Mouse (Mus musculus): ENCODE measurements around the gene Oaz3. TPM values are rescaled to one million over a fixed set of nuclear protein-coding genes. Genes with fewer than 3 reads are reported as not detected.

Oaz3 gene
- polyA plus RNA-seq (2014; fragmentation: Nextera tagmentation; extraction: Ambion mirVana): not detected in 2 replicates

- peak within 1 kb of the TSS; percentile 91 for H3K4me3 ChIP-seq (ENCODE audit: low read depth, low read length)
- H3K27ac ChIP-seq (replicated peaks; ENCODE audit: low read depth, low read length): peak within 1 kb of the TSS; percentile 50; the same call in 1 of the 2 replicates
- H3K9me3 ChIP-seq (ENCODE audit: control insufficient read depth, low read length): no peaks in the 10 kb centered on the region; the same call in 1 of the 2 replicates
- ATAC-seq (ENCODE audit: low read depth) (peak; percentile 7; the same call in 1 of the 2 replicates), DNase-seq (ENCODE audit: low spot score) (no peak)
- peak within 1 kb of the TSS; percentile 87 for H3K4me2 ChIP-seq (ENCODE audit: low read depth, low read length)
- peaks cover 34% of the 10 kb centered on the region for H3K36me3 ChIP-seq (ENCODE audit: control insufficient read depth, insufficient read depth, low read length)
- H3K27me3 ChIP-seq (replicated peaks; ENCODE audit: control insufficient read depth, insufficient read depth, low read length): no peaks in the 10 kb centered on the region
- peak within 1 kb of the TSS; percentile 81 for H3K9ac ChIP-seq (ENCODE audit: low read depth, low read length)
- WGBS: 0% methylated on average over 21 of the region's 24 CpGs
- H3K4me1 ChIP-seq (ENCODE audit: control insufficient read depth, insufficient read depth, low read length): 0 out of 2 replicates have a peak, but pooled peaks cover 4% of the 10 kb centered on the region
Measured at GRCm38 (mm10) chr3:94443597-94443964, at the start of gene Oaz3. Gene Oaz3 (minus strand): TSS chr3:94443915.

GRCm38 (mm10) chr3:94487581-94487980, 43.9 kb upstream of the Oaz3 start:
- H3K27ac ChIP-seq (replicated peaks; ENCODE audit: low read depth, low read length): no peak overlapping the region
- peaks cover under 1% of the 10 kb centered on the region; the same call in 1 of the 2 replicates for H3K36me3 ChIP-seq (ENCODE audit: control insufficient read depth, insufficient read depth, low read length)
- H3K9me3 ChIP-seq (ENCODE audit: control insufficient read depth, low read length): no peaks in the 10 kb centered on the region
- 77% methylated on average over 6 of the region's 6 CpGs for WGBS
- no peak overlapping the region for H3K4me2 ChIP-seq (ENCODE audit: low read depth, low read length)
- H3K4me1 ChIP-seq (ENCODE audit: control insufficient read depth, insufficient read depth, low read length): no peaks in the 10 kb centered on the region
- H3K9ac ChIP-seq (ENCODE audit: low read depth, low read length): no peak overlapping the region
- no peak overlapping the region for H3K4me3 ChIP-seq (ENCODE audit: low read depth, low read length)
- ATAC-seq (ENCODE audit: low read depth) (no peak), DNase-seq (ENCODE audit: low spot score) (no peak)
- H3K27me3 ChIP-seq (replicated peaks; ENCODE audit: control insufficient read depth, insufficient read depth, low read length): no peaks in the 10 kb centered on the region

DNA sequence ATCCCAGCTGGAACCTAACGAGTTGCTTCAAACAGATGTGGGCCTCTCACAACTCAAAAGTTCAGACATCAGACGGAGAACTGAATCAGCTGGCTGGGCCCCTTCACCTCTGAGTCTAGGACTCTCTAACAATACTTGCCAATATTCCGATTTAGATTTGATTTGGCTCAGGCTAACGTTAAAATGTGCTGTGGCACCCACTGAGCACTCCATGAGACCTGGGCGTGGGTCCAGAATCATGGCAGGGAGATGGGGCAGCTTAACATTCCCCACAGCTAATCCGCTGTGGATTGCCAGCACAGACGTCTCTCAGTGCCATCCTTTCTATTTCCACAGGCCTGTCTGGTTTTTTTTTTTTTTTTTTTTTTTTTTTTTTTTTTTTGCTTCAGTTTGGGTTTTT, 42.2 kb upstream of the Oaz3 start:
- DNase-seq (ENCODE audit: low spot score) (no peak), ATAC-seq (ENCODE audit: low read depth) (no peak)
- 59% methylated on average over 7 of the region's 7 CpGs for WGBS
- H3K27me3 ChIP-seq (replicated peaks; ENCODE audit: control insufficient read depth, insufficient read depth, low read length): no peaks in the 10 kb centered on the region
- no peak overlapping the region for H3K4me3 ChIP-seq (ENCODE audit: low read depth, low read length)
- no peaks in the 10 kb centered on the region for H3K36me3 ChIP-seq (ENCODE audit: control insufficient read depth, insufficient read depth, low read length)
- H3K4me1 ChIP-seq (ENCODE audit: control insufficient read depth, insufficient read depth, low read length): no peaks in the 10 kb centered on the region
- H3K9me3 ChIP-seq (ENCODE audit: control insufficient read depth, low read length): no peaks in the 10 kb centered on the region
- no peak overlapping the region for H3K27ac ChIP-seq (replicated peaks; ENCODE audit: low read depth, low read length)
- no peak overlapping the region for H3K9ac ChIP-seq (ENCODE audit: low read depth, low read length)
- no peak overlapping the region for H3K4me2 ChIP-seq (ENCODE audit: low read depth, low read length)

DNA sequence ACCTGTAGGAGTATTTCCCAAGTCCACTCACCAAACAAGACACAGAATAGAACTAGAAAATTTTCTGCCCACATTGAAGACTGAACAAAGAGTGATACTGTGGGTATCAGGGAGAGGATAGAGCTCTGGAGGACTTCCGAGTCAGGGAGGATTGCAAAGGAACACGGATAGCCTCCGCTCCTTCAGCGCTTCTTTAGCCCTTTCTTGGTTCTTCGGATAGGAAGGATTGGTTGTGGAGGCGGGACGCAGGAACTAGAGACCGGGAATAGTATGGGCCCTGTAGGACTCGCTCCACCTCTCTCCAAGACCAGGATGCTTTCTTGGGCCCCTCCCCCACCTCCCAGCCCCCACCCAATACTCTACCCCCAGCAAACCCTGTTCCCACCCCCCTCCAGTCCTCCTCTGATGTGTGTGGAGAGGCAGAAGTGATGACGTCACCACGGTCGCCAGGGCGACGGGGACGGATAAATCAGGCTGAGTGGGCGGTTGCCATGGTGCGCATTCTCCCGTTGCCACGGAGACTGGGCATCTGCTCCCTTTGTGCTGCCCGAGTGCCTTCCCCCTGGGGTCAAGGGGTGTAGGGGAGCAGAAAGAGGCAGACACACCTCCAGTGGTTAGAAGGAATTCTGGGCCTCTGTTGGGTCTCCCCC, 40.2 kb upstream of the Oaz3 start:
- Histone ChIP-seq H3K36me3 (ENCODE audit: control insufficient read depth, insufficient read depth, low read length) (no peaks in the 10 kb centered on the region), H3K4me2 (ENCODE audit: low read depth, low read length) (no peak overlapping the region), H3K4me1 (ENCODE audit: control insufficient read depth, insufficient read depth, low read length) (no peaks in the 10 kb centered on the region), H3K27me3 (replicated peaks; ENCODE audit: control insufficient read depth, insufficient read depth, low read length) (peaks cover 9% of the 10 kb centered on the region; the same call in 1 of the 2 replicates), H3K9me3 (ENCODE audit: control insufficient read depth, low read length) (no peaks in the 10 kb centered on the region), H3K4me3 (ENCODE audit: low read depth, low read length) (no peak overlapping the region), H3K9ac (ENCODE audit: low read depth, low read length) (no peak overlapping the region), H3K27ac (replicated peaks; ENCODE audit: low read depth, low read length) (no peak overlapping the region)
- ATAC-seq (ENCODE audit: low read depth) (peak; percentile 82), DNase-seq (ENCODE audit: low spot score) (peak; percentile 81)
- 15% methylated on average over 19 of the region's 20 CpGs for WGBS

DNA sequence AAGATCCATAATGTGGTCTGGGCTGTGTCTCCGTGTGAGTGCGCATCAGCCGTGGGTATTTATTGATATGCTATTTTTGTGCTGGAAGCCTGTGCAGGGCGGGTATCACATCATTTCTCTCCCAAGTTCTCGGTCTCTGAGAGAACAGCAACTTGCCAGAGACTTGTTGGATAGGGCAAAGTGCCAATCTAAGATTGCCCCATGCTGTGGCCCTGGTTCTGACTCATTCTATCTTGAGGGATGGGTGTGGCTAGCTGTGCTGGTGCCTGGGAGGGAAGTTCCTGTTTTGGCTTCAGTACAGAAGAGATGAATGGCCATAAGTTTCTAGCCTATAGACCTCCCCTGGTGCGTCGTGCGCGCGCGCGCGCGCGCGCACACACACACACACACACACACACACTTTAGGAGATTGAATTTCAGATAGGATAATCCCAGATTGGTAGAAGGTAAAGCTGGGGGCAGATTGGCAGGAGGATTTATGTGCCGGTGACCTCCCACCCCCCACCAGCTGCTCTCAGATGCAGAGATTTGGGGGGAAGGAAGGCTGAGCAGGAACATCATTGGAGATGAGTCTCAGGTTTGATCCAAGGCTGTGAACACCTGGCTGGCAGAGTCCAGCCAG, 39.2 kb upstream of the Oaz3 start:
- no peaks in the 10 kb centered on the region; the same call in 1 of the 2 replicates for H3K4me1 ChIP-seq (ENCODE audit: control insufficient read depth, insufficient read depth, low read length)
- DNase-seq (ENCODE audit: low spot score) (no peak), ATAC-seq (ENCODE audit: low read depth) (no peak)
- no peak overlapping the region for H3K9ac ChIP-seq (ENCODE audit: low read depth, low read length)
- no peak overlapping the region for H3K27ac ChIP-seq (replicated peaks; ENCODE audit: low read depth, low read length)
- peaks cover 11% of the 10 kb centered on the region; the same call in 1 of the 2 replicates for H3K27me3 ChIP-seq (replicated peaks; ENCODE audit: control insufficient read depth, insufficient read depth, low read length)
- no peak overlapping the region for H3K4me2 ChIP-seq (ENCODE audit: low read depth, low read length)
- no peak overlapping the region for H3K4me3 ChIP-seq (ENCODE audit: low read depth, low read length)
- WGBS: 87% methylated on average over 17 of the region's 17 CpGs
- no peaks in the 10 kb centered on the region for H3K9me3 ChIP-seq (ENCODE audit: control insufficient read depth, low read length)
- H3K36me3 ChIP-seq (ENCODE audit: control insufficient read depth, insufficient read depth, low read length): no peaks in the 10 kb centered on the region

DNA sequence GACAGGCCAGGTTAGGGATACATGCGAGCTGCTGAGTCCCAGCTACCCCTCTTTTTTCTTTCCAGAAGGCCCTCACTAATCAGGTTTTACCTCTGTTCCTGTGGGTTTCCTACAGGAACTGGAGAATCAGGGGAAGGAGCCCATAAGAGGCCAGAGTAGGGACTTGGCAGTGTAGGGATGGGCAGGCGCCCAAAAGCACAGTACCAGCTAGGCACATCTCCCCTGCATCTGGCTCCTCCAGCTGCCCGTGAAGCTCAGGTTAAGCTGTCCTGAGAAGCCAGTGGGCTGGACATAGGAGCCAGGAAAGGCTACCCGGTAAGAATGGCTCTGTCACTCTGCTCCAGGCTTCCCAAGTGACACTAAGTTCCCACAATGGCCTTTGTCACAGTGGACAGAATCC, 37.7 kb upstream of the Oaz3 start:
- no peaks in the 10 kb centered on the region for H3K36me3 ChIP-seq (ENCODE audit: control insufficient read depth, insufficient read depth, low read length)
- 69% methylated on average over 4 of the region's 4 CpGs for WGBS

GRCm38 (mm10) chr3:94480291-94480884, 36.7 kb upstream of the Oaz3 start, which contains the start of gene Riiad1:
Gene Riiad1 (minus strand): TSS chr3:94480341.
- 12% methylated on average over 14 of the region's 16 CpGs for WGBS
- DNase-seq (ENCODE audit: low spot score): no peak
- peak within 1 kb of the TSS; percentile 45 for H3K4me2 ChIP-seq (ENCODE audit: low read depth, low read length)

More for the DNA sequence above, 37.7 kb upstream of the Oaz3 start:
- no peaks in the 10 kb centered on the region for H3K9me3 ChIP-seq (ENCODE audit: control insufficient read depth, low read length)
- DNase-seq (ENCODE audit: low spot score) (no peak), ATAC-seq (ENCODE audit: low read depth) (no peak)
- H3K4me2 ChIP-seq (ENCODE audit: low read depth, low read length): no peak overlapping the region
- H3K4me3 ChIP-seq (ENCODE audit: low read depth, low read length): no peak overlapping the region
- no peak overlapping the region for H3K9ac ChIP-seq (ENCODE audit: low read depth, low read length)
- H3K27ac ChIP-seq (replicated peaks; ENCODE audit: low read depth, low read length): no peak overlapping the region
- H3K27me3 ChIP-seq (replicated peaks; ENCODE audit: control insufficient read depth, insufficient read depth, low read length): peaks cover 11% of the 10 kb centered on the region; the same call in 1 of the 2 replicates
- H3K4me1 ChIP-seq (ENCODE audit: control insufficient read depth, insufficient read depth, low read length): no peaks in the 10 kb centered on the region; the same call in 1 of the 2 replicates

GRCm38 (mm10) chr3:94479564-94479963, 35.8 kb upstream of the Oaz3 start:
- peaks cover 11% of the 10 kb centered on the region; the same call in 1 of the 2 replicates for H3K27me3 ChIP-seq (replicated peaks; ENCODE audit: control insufficient read depth, insufficient read depth, low read length)
- H3K4me3 ChIP-seq (ENCODE audit: low read depth, low read length): peak overlapping the region; percentile 14
- H3K4me1 ChIP-seq (ENCODE audit: control insufficient read depth, insufficient read depth, low read length): no peaks in the 10 kb centered on the region; the same call in 1 of the 2 replicates
- H3K9me3 ChIP-seq (ENCODE audit: control insufficient read depth, low read length): no peaks in the 10 kb centered on the region
- H3K9ac ChIP-seq (ENCODE audit: low read depth, low read length): no peak overlapping the region; the same call in 1 of the 2 replicates
- DNase-seq (ENCODE audit: low spot score): peak; percentile 63
- no peak overlapping the region for H3K27ac ChIP-seq (replicated peaks; ENCODE audit: low read depth, low read length)
- WGBS: 2% methylated on average over 11 of the region's 11 CpGs
- H3K4me2 ChIP-seq (ENCODE audit: low read depth, low read length): peak overlapping the region; percentile 45
- ATAC-seq (ENCODE audit: low read depth): no peak
- no peaks in the 10 kb centered on the region for H3K36me3 ChIP-seq (ENCODE audit: control insufficient read depth, insufficient read depth, low read length)

More at GRCm38 (mm10) chr3:94480291-94480884, 36.7 kb upstream of the Oaz3 start, which contains the start of gene Riiad1:
- H3K9ac ChIP-seq (ENCODE audit: low read depth, low read length): no peak within 1 kb of the TSS; the same call in 1 of the 2 replicates
- H3K4me3 ChIP-seq (ENCODE audit: low read depth, low read length): peak within 1 kb of the TSS; percentile 14
- no peak for ATAC-seq (ENCODE audit: low read depth)
- H3K4me1 ChIP-seq (ENCODE audit: control insufficient read depth, insufficient read depth, low read length): no peaks in the 10 kb centered on the region; the same call in 1 of the 2 replicates
- no peaks in the 10 kb centered on the region for H3K36me3 ChIP-seq (ENCODE audit: control insufficient read depth, insufficient read depth, low read length)
- H3K27ac ChIP-seq (replicated peaks; ENCODE audit: low read depth, low read length): no peak within 1 kb of the TSS
- no peaks in the 10 kb centered on the region for H3K9me3 ChIP-seq (ENCODE audit: control insufficient read depth, low read length)
- peaks cover 11% of the 10 kb centered on the region; the same call in 1 of the 2 replicates for H3K27me3 ChIP-seq (replicated peaks; ENCODE audit: control insufficient read depth, insufficient read depth, low read length)

All from embryonic facial prominence, embryonic 14.5 days (tissue).